Mouse (Mus musculus): ENCODE results near the gene Rpl28.

Gene Rpl28

GRCm38 (mm10) chr7:4830476-4830875 lies 37.8 kb downstream of the Rpl28 start:
- DNase-seq (ENCODE audit: extremely low read depth, low read depth) = no peak

GRCm38 (mm10) chr7:4835631-4836327 lies 43.1 kb downstream of the Rpl28 start:
- no peak for DNase-seq (ENCODE audit: extremely low read depth, low read depth)

- no peak for DNase-seq (ENCODE audit: extremely low read depth, low read depth)
Measured at GRCm38 (mm10) chr7:4836351-4836792, 43.7 kb downstream of the Rpl28 start.

GRCm38 (mm10) chr7:4837639-4838038 lies 45.0 kb downstream of the Rpl28 start:
- no peak for DNase-seq (ENCODE audit: extremely low read depth, low read depth)

GRCm38 (mm10) chr7:4842077-4842476 lies 49.4 kb downstream of the Rpl28 start:
- no peak for DNase-seq (ENCODE audit: extremely low read depth, low read depth)

- DNase-seq (ENCODE audit: extremely low read depth, low read depth) = peak; percentile 24
Measured at GRCm38 (mm10) chr7:4842634-4843131, 50.0 kb downstream of the Rpl28 start.

- no peak for DNase-seq (ENCODE audit: extremely low read depth, low read depth)
Measured at GRCm38 (mm10) chr7:4843604-4844244, 51.0 kb downstream of the Rpl28 start.

- no peak for DNase-seq (ENCODE audit: extremely low read depth, low read depth)
Measured at GRCm38 (mm10) chr7:4844245-4844916, 51.7 kb downstream of the Rpl28 start, which contains the start of gene Shisa7. Gene Shisa7, minus strand, starts transcription at chr7:4844696.

All from MEL-GATA-1-ER (cell line).